Mouse (Mus musculus) cortical plate, adult 2 months (tissue): ENCODE data around the gene Htatip2.

Source experiments
- CTCF ChIP-seq: fragments of 200-500 bp; IDR thresholded peaks from 2 replicates; pipeline ENCODE4 v1.5.1; 2011; ENCODE audit warnings: mild to moderate bottlenecking, control low read depth, low read length; ENCODE audit not compliant: insufficient read depth; ENCODE audit errors: extremely low read depth
- POLR2A ChIP-seq: fragments of 200-500 bp; IDR thresholded peaks from 2 replicates; pipeline ENCODE4 v1.6.1; 2011; ENCODE audit warnings: mild to moderate bottlenecking, low read length, control low read depth; ENCODE audit not compliant: insufficient read depth; ENCODE audit errors: extremely low read depth

DNA sequence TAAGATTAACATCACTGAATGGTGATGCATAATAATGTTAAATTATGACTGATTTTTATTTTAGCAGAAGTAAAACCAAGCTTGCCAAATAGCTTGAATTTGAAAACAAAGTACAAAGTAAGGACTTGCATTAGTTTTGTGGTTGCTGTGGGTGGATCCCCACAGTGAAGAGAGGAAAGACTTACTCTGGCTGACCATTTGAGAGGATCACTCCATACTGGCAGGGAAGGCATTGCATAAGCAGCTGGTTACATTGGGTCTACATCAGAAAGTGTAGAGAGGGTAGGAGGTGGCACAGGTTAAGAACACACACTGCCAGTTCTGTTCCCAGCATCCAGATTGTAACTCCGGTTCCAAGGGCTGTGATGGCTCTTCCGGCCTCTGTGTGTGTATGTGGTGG lies 24.1 kb downstream of the Htatip2 start:
- no peak for TF ChIP-seq POLR2A
- TF ChIP-seq CTCF: no peak
